Mouse (Mus musculus): ENCODE measurements around the gene Gm16181. TPM values are rescaled to one million over a fixed set of nuclear protein-coding genes. Genes with fewer than 3 reads are reported as not detected.

Gm16181 gene
- total and polyA plus RNA-seq, 2 experiments, result 0.37 TPM; not detected in 1

DNA sequence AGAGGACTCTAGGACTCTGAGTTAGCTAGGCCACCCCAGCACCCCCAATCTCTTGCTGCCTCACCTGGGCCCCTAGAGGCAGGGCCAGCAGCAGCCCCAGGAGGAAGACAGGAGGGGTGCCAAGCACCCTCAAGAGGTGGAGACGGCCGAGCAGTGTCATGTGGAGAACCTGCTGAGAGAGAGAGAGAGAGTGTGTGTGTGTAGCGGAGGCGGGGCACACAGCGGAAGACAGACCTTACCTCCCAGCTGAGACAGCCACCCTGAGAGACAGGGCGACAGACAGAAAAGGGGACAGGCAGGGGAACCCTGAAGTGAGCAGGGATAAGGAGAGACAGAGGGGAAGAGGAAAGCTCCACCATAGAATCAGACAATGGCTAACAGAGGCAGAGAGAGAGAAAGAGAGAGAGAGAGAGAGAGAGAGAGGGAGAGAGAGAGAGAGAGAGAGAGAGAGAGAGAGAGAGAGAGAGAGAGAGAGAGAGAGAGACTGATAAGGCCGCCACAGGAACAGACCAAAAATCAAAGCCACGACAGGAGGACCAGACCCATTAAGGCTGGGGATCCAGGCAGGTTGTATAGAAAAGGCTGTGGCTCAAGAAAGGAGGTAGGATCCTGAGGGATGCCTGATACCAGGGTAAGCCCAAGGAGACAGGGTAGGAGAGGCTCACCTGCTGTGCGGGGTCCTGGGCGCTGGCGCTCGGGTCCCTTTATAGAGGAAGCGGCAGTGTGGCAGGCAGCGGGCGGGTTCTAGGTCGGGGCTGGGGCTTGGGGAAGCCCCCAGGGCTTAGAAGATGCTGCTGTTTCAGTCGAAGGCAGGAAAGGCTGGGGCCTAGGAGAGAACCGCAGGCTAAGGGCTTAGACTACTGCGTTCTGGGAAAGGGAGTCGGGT, 15.9 kb upstream of the Gm16181 start, which contains the start of gene Lta:
Lta (minus strand) TSS at position 858 of the 886 bp plus-strand sequence.
- Histone ChIP-seq H3K27ac (replicated peaks; ENCODE audit: insufficient read depth, low read depth, low read length) (no peak within 1 kb of the TSS), H3K4me3 (ENCODE audit: insufficient read depth, low read depth, low read length) (no peak within 1 kb of the TSS), H3K79me2 (ENCODE audit: control insufficient read depth, insufficient read depth, low read length) (no peaks in the 10 kb centered on the region), H3K27me3 (ENCODE audit: control insufficient read depth, insufficient read depth, low read length) (no peaks in the 10 kb centered on the region), H3K4me1 (ENCODE audit: control insufficient read depth, insufficient read depth, low read length) (no peaks in the 10 kb centered on the region), H3K9ac (ENCODE audit: low read depth, low read length) (no peak within 1 kb of the TSS), H3K36me3 (ENCODE audit: control insufficient read depth, insufficient read depth, low read length) (no peaks in the 10 kb centered on the region)
- TF ChIP-seq CTCF (IDR thresholded peaks at IDR 0.05; ENCODE audit: low read depth, low read length), result no peak
- WGBS, result 67% methylated on average over 20 of the region's 20 CpGs
- no peak for DNase-seq (ENCODE audit: extremely low read depth, low read depth, low spot score)

DNA sequence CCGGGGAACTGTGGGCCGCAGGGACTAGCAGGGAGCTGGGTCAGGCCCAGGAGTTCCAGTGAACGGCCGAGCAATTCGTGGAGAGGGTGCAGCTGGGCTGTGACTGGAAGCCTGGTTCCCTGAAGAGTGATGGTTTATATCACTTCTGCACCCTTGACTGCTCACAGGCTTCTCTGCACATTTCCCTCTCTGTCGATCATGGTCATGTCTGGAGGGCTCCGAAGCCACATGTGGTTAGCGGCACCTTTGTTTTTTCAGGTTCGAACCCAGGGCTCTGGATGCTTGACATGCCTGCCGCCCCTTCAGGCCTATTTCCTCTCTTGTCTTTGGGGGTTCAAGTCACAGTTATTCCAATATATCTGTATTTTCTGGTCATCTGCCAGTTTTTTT, 15.3 kb upstream of the Gm16181 start:
- no peaks in the 10 kb centered on the region for H3K27me3 ChIP-seq (ENCODE audit: control insufficient read depth, insufficient read depth, low read length)
- no peak overlapping the region for H3K4me3 ChIP-seq (ENCODE audit: insufficient read depth, low read depth, low read length)
- H3K27ac ChIP-seq (replicated peaks; ENCODE audit: insufficient read depth, low read depth, low read length), result no peak overlapping the region
- 76% methylated on average over 10 of the region's 10 CpGs for WGBS
- no peaks in the 10 kb centered on the region for H3K79me2 ChIP-seq (ENCODE audit: control insufficient read depth, insufficient read depth, low read length)
- H3K36me3 ChIP-seq (ENCODE audit: control insufficient read depth, insufficient read depth, low read length), result no peaks in the 10 kb centered on the region
- H3K9ac ChIP-seq (ENCODE audit: low read depth, low read length), result no peak overlapping the region
- TF ChIP-seq POLR2A (IDR thresholded peaks at IDR 0.05; ENCODE audit: extremely low read depth, insufficient read depth, low read length), result no peak
- TF ChIP-seq CTCF (IDR thresholded peaks at IDR 0.05; ENCODE audit: low read depth, low read length), result no peak
- no peak for DNase-seq (ENCODE audit: extremely low read depth, low read depth, low spot score)
- H3K4me1 ChIP-seq (ENCODE audit: control insufficient read depth, insufficient read depth, low read length), result no peaks in the 10 kb centered on the region

DNA sequence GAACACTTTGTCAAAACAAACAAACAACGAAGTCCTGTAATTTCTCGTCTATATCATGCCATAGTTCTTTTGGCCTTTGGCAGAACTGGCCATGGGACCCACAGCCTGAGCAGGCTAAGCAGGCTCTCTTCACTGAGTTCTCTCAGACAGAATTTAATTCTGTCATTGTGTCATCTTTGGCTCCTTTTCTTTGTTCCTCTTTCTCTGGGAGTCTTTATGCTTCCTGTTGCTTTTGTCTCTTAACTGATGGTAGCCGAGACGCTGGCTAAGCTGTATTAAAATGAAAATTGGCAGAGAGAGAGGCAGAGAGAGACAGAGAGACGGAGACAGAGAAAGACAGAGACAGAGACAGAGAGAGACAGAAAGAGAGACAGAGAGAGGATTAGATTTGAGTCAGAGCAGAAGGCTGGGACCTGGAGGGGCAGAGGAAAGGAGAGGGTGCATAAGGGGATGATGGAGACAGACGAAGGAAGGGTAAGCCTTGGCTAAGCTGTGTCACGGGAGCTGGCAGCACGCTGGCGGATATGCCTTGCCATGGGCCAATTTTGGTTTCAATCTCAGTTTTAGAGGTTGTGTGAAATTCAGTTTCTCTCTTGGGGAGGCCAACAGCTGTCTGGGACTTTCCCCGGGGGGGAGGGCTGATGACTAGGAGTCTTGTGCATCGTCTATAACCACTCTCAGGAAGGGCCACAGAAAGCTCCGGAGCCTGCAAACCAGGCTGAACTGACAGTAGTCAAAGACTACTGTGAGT, 10.7 kb upstream of the Gm16181 start:
- no peak for TF ChIP-seq CTCF (IDR thresholded peaks at IDR 0.05; ENCODE audit: low read depth, low read length)
- no peak for TF ChIP-seq POLR2A (IDR thresholded peaks at IDR 0.05; ENCODE audit: extremely low read depth, insufficient read depth, low read length)
- Histone ChIP-seq H3K36me3 (ENCODE audit: control insufficient read depth, insufficient read depth, low read length) (no peaks in the 10 kb centered on the region), H3K27ac (replicated peaks; ENCODE audit: insufficient read depth, low read depth, low read length) (peak overlapping the region; percentile 4; the same call in 1 of the 2 replicates), H3K27me3 (ENCODE audit: control insufficient read depth, insufficient read depth, low read length) (no peaks in the 10 kb centered on the region), H3K4me1 (ENCODE audit: control insufficient read depth, insufficient read depth, low read length) (no peaks in the 10 kb centered on the region), H3K79me2 (ENCODE audit: control insufficient read depth, insufficient read depth, low read length) (no peaks in the 10 kb centered on the region), H3K9ac (ENCODE audit: low read depth, low read length) (no peak overlapping the region), H3K4me3 (ENCODE audit: insufficient read depth, low read depth, low read length) (no peak overlapping the region)
- 68% methylated on average over 12 of the region's 12 CpGs for WGBS
- DNase-seq (ENCODE audit: extremely low read depth, low read depth, low spot score), result no peak

DNA sequence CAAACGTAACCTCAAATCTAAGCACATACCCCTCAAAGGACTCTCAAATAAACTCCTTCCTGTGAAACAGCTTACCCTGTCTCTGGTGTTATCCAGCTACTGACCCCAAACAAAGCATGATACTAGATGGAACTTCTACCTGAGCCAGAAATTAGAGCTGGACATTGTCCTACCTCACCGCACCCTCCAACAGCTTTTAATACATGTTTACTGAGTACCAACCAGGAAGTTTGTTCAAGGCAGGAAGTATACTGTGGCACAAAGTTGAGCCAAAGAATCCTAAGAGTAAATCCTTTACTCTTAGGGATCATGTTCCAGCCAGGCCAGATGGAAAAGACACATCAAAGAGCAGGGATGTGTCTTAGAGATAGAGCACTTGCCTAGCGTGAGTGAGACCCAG, 10.0 kb upstream of the Gm16181 start:
- no peak overlapping the region for H3K27ac ChIP-seq (replicated peaks; ENCODE audit: insufficient read depth, low read depth, low read length)
- H3K9ac ChIP-seq (ENCODE audit: low read depth, low read length), result no peak overlapping the region
- no peak overlapping the region for H3K4me3 ChIP-seq (ENCODE audit: insufficient read depth, low read depth, low read length)
- H3K27me3 ChIP-seq (ENCODE audit: control insufficient read depth, insufficient read depth, low read length), result no peaks in the 10 kb centered on the region
- TF ChIP-seq CTCF (IDR thresholded peaks at IDR 0.05; ENCODE audit: low read depth, low read length) (no peak), POLR2A (IDR thresholded peaks at IDR 0.05; ENCODE audit: extremely low read depth, insufficient read depth, low read length) (no peak)
- no peak for DNase-seq (ENCODE audit: extremely low read depth, low read depth, low spot score)
- 58% methylated on average over 3 of the region's 3 CpGs for WGBS
- no peaks in the 10 kb centered on the region for H3K79me2 ChIP-seq (ENCODE audit: control insufficient read depth, insufficient read depth, low read length)
- H3K36me3 ChIP-seq (ENCODE audit: control insufficient read depth, insufficient read depth, low read length), result no peaks in the 10 kb centered on the region
- H3K4me1 ChIP-seq (ENCODE audit: control insufficient read depth, insufficient read depth, low read length), result no peaks in the 10 kb centered on the region

DNA sequence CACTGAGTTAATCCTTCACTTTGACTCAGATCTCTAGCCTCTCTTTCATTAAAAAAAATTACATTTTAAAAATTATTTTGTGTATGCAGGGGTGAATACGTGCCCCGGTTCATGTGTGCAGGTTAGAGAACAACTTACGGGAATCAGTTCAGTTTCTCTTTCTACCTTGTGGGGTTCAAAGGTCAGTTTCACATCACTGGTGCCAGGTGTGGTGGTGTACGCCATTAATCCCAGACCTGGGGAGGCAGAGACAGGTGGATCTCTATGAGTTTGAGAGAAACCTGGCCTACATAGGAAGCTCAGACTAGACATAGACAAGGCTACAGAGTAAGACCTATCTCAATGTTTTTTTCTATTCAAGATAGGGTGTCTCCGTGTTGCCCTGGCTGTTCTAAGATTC, 7.6 kb upstream of the Gm16181 start:
- DNase-seq (ENCODE audit: extremely low read depth, low read depth, low spot score), result peak; percentile 52
- Histone ChIP-seq H3K27me3 (ENCODE audit: control insufficient read depth, insufficient read depth, low read length) (no peaks in the 10 kb centered on the region), H3K4me3 (ENCODE audit: insufficient read depth, low read depth, low read length) (no peak overlapping the region), H3K27ac (replicated peaks; ENCODE audit: insufficient read depth, low read depth, low read length) (no peak overlapping the region), H3K36me3 (ENCODE audit: control insufficient read depth, insufficient read depth, low read length) (no peaks in the 10 kb centered on the region), H3K4me1 (ENCODE audit: control insufficient read depth, insufficient read depth, low read length) (no peaks in the 10 kb centered on the region), H3K79me2 (ENCODE audit: control insufficient read depth, insufficient read depth, low read length) (no peaks in the 10 kb centered on the region), H3K9ac (ENCODE audit: low read depth, low read length) (no peak overlapping the region)
- no peak for TF ChIP-seq POLR2A (IDR thresholded peaks at IDR 0.05; ENCODE audit: extremely low read depth, insufficient read depth, low read length)
- TF ChIP-seq CTCF (IDR thresholded peaks at IDR 0.05; ENCODE audit: low read depth, low read length), result no peak
- WGBS, result 32% methylated on average over 5 of the region's 5 CpGs
